Mouse (Mus musculus) bone marrow, adult 2 months (tissue): ENCODE measurements around the gene B3galt1. TPM values are rescaled to one million over a fixed set of nuclear protein-coding genes. Genes with fewer than 3 reads are reported as not detected.

Experiments used
- H3K27ac ChIP-seq: fragments of 200-500 bp; 2 replicates; pipeline ENCODE4 v1.5.1; 2012; ENCODE audit warnings: low read depth, mild to moderate bottlenecking, control low read depth, inconsistent platforms, low read length; ENCODE audit not compliant: control insufficient read depth, poor library complexity, insufficient read depth
- H3K4me1 ChIP-seq: fragments of 200-500 bp; 2 replicates; pipeline ENCODE4 v1.6.1; 2011; ENCODE audit warnings: low read length; ENCODE audit not compliant: control insufficient read depth, insufficient read depth
- H3K4me3 ChIP-seq: fragments of 200-500 bp; replicated peaks from 2 replicates; pipeline ENCODE3; 2011; ENCODE audit warnings: mild to moderate bottlenecking, low read depth, low read length, control low read depth; ENCODE audit not compliant: control insufficient read depth
- CTCF ChIP-seq: fragments of 200-500 bp; IDR thresholded peaks from 2 replicates; pipeline ENCODE4 v1.5.1; 2011; ENCODE audit warnings: low read length, control low read depth; ENCODE audit not compliant: control insufficient read depth, insufficient read depth
- POLR2A ChIP-seq: fragments of 200-500 bp; IDR thresholded peaks from 2 replicates; pipeline ENCODE4 v1.6.1; 2011; ENCODE audit warnings: low read depth, mild to moderate bottlenecking, control low read depth, low read length, borderline replicate concordance; ENCODE audit not compliant: control insufficient read depth
- WGBS: fragments of 180-500 bp; shearing (Covaris S2); methylation state at CpG from one replicate; pipeline ENCODE4 v1.1.7; 2018; 5-methylcytosine and 5-hydroxymethylcytosine counted together
- polyA plus RNA-seq: library from polyadenylated mRNA; stranded (reverse); fragments of >200 nt; gene quantifications from 2 replicates; pipeline ENCODE4 v1.2.4, GENCODE M21; 2011; ENCODE audit warnings: low replicate concordance; ENCODE audit not compliant: missing spikeins, insufficient read depth, insufficient read length

The B3galt1 gene
- polyA plus RNA-seq, result 0.40 TPM in 1 of 2 replicates, not detected in the other

DNA sequence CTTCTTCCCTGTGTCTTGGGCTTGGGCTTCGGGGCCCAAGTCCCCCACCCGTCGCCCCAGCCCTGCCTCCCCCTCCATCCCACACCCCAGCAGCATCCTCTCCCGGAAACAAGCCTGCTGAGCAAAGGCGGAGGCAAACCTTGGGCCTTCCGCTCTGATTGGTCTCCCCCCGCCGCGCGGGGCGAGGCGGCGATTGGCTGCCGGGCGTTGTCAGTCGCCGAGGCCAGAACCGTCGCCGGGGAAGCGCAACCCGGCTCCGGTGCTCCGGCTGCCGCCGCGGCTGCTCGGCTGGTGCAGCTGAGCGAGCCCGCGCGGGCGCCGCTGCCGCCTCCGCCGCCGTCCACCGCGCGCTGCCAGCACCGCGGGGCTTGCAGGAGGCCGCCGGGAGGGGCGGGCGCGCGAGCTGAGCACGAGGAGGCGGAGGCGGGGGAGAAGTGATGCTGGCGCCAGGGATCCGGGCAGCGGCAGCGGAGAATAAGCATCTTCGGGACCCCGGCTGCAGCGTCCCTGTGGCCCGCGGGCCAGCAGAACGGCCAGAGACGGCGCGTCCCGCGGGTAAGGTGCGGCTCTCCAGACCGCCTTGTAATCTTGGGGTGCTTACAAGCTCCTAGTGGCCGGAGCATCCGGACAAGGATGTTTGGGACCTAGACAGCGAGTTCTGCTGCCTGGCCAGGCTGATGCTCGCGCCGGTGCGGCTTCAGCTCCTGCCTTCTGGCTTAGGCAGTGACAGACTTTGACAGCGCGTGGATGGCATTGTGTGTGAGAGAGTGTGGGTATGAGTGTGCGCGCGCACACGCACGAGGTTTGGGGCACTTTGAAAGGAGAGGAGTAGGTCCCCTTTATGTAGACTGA is at the start of gene B3galt1:
Gene B3galt1, plus strand, starts transcription at position 392 of the 852 bp plus-strand sequence.
- WGBS, result 1% methylated on average over 83 of the region's 83 CpGs
- TF ChIP-seq CTCF (no peak), POLR2A (no peak)
- Histone ChIP-seq H3K27ac (no peak within 1 kb of the TSS; the same call in 1 of the 2 replicates), H3K4me3 (peak within 1 kb of the TSS; percentile 11), H3K4me1 (no peaks in the 10 kb centered on the region)

- Histone ChIP-seq H3K4me3 (no peak overlapping the region), H3K27ac (no peak overlapping the region), H3K4me1 (no peaks in the 10 kb centered on the region)
- TF ChIP-seq POLR2A (no peak), CTCF (no peak)
- 82% methylated on average over 7 of the region's 7 CpGs for WGBS
These were observed 49.3 kb upstream of the B3galt1 start for GRCm38 (mm10) chr2:67516405-67516804.

GRCm38 (mm10) chr2:67535347-67535746 is 30.3 kb upstream of the B3galt1 start:
- Histone ChIP-seq H3K4me3 (no peak overlapping the region), H3K27ac (no peak overlapping the region), H3K4me1 (no peaks in the 10 kb centered on the region)
- no peak for TF ChIP-seq CTCF
- no peak for TF ChIP-seq POLR2A
- 77% methylated on average over 2 of the region's 2 CpGs for WGBS

DNA sequence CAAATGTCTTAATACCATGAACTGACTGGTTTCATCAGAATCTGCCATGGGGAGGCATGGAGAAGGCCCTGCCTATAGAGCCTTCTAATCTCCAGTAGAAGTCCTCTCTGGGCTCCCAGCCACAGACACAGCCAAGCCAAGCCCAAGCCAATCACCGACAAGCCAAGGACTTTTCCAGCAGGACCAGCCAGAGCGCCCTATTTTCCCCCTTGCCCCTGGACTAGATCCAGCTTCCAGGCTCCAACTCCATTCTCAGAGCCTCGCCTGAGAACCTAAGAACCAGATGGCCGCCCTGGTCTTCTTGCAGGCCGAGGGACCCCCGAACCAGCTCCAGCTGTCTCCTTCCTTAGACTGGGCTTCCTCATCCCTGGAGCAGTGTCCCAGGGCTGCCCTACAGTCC is 26.2 kb upstream of the B3galt1 start:
- TF ChIP-seq POLR2A (no peak), CTCF (no peak)
- no peak overlapping the region for H3K4me3 ChIP-seq
- 78% methylated on average over 6 of the region's 6 CpGs for WGBS
- H3K27ac ChIP-seq, result no peak overlapping the region
- H3K4me1 ChIP-seq, result no peaks in the 10 kb centered on the region

GRCm38 (mm10) chr2:67541957-67542696 is 23.5 kb upstream of the B3galt1 start:
- H3K27ac ChIP-seq, result no peak overlapping the region
- no peaks in the 10 kb centered on the region for H3K4me1 ChIP-seq
- H3K4me3 ChIP-seq, result no peak overlapping the region
- 72% methylated on average over 11 of the region's 11 CpGs for WGBS
- TF ChIP-seq POLR2A, result no peak
- TF ChIP-seq CTCF, result no peak

- WGBS, result 78% methylated on average over 8 of the region's 8 CpGs
- no peak overlapping the region for H3K4me3 ChIP-seq
- no peak for TF ChIP-seq CTCF
- no peak for TF ChIP-seq POLR2A
These were observed 21.2 kb upstream of the B3galt1 start for GRCm38 (mm10) chr2:67544426-67544825.

GRCm38 (mm10) chr2:67564851-67565479 is 706 bp upstream of the B3galt1 start:
- no peaks in the 10 kb centered on the region for H3K4me1 ChIP-seq
- 4% methylated on average over 23 of the region's 23 CpGs for WGBS
- no peak overlapping the region for H3K4me3 ChIP-seq
- no peak for TF ChIP-seq CTCF
- TF ChIP-seq POLR2A, result no peak
- H3K27ac ChIP-seq, result no peak overlapping the region

More at GRCm38 (mm10) chr2:67544426-67544825, 21.2 kb upstream of the B3galt1 start:
- H3K4me1 ChIP-seq, result no peaks in the 10 kb centered on the region
- H3K27ac ChIP-seq, result no peak overlapping the region

DNA sequence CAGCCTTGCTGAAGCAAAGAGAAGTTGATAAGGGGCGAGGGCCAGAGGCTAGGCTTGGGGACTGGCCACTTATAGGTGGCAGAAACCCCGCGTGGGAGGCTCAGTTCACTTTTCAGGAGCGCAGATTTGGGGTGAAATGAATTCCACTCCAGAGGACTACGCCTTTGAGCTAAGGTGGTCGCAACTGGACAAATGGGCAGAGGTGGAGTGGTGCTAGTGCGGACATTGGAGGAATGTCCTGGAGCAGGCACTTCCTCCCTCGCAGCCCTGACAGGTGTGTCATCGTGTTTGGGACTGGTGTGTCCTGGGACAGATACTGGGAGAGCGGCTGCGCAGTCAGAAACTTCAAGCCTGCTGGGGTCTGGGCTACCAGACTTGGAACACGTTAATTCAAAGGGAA is 895 bp downstream of the B3galt1 start:
- H3K27ac ChIP-seq, result no peak overlapping the region
- no peaks in the 10 kb centered on the region for H3K4me1 ChIP-seq
- no peak overlapping the region for H3K4me3 ChIP-seq
- TF ChIP-seq POLR2A (no peak), CTCF (no peak)
- WGBS, result 6% methylated on average over 12 of the region's 12 CpGs
